Mouse (Mus musculus) bone marrow, adult 2 months (tissue): ENCODE measurements around the gene Mrps11. TPM values are rescaled to one million over a fixed set of nuclear protein-coding genes. Genes with fewer than 3 reads are reported as not detected.

Experiments
- H3K27ac ChIP-seq: fragments of 200-500 bp; 2 replicates; pipeline ENCODE4 v1.5.1; 2012; ENCODE audit warnings: low read depth, mild to moderate bottlenecking, control low read depth, inconsistent platforms, low read length; ENCODE audit not compliant: control insufficient read depth, poor library complexity, insufficient read depth
- H3K4me1 ChIP-seq: fragments of 200-500 bp; 2 replicates; pipeline ENCODE4 v1.6.1; 2011; ENCODE audit warnings: low read length; ENCODE audit not compliant: control insufficient read depth, insufficient read depth
- H3K4me3 ChIP-seq: fragments of 200-500 bp; replicated peaks from 2 replicates; pipeline ENCODE3; 2011; ENCODE audit warnings: mild to moderate bottlenecking, low read depth, low read length, control low read depth; ENCODE audit not compliant: control insufficient read depth
- CTCF ChIP-seq: fragments of 200-500 bp; IDR thresholded peaks from 2 replicates; pipeline ENCODE4 v1.5.1; 2011; ENCODE audit warnings: low read length, control low read depth; ENCODE audit not compliant: control insufficient read depth, insufficient read depth
- POLR2A ChIP-seq: fragments of 200-500 bp; IDR thresholded peaks from 2 replicates; pipeline ENCODE4 v1.6.1; 2011; ENCODE audit warnings: low read depth, mild to moderate bottlenecking, control low read depth, low read length, borderline replicate concordance; ENCODE audit not compliant: control insufficient read depth
- WGBS: fragments of 180-500 bp; shearing (Covaris S2); methylation state at CpG from one replicate; pipeline ENCODE4 v1.1.7; 2018; 5-methylcytosine and 5-hydroxymethylcytosine counted together
- polyA plus RNA-seq: library from polyadenylated mRNA; stranded (reverse); fragments of >200 nt; gene quantifications from 2 replicates; pipeline ENCODE4 v1.2.4, GENCODE M21; 2011; ENCODE audit warnings: low replicate concordance; ENCODE audit not compliant: missing spikeins, insufficient read depth, insufficient read length

Gene Mrps11
- polyA plus RNA-seq, 1 experiment: 24.7 TPM

GRCm38 (mm10) chr7:78787793-78788380, 5.0 kb downstream of the Mrps11 start:
- Histone ChIP-seq H3K4me1 (no peaks in the 10 kb centered on the region), H3K27ac (no peak overlapping the region), H3K4me3 (no peak overlapping the region)
- 88% methylated on average over 12 of the region's 12 CpGs for WGBS
- TF ChIP-seq POLR2A: no peak
- no peak for TF ChIP-seq CTCF

DNA sequence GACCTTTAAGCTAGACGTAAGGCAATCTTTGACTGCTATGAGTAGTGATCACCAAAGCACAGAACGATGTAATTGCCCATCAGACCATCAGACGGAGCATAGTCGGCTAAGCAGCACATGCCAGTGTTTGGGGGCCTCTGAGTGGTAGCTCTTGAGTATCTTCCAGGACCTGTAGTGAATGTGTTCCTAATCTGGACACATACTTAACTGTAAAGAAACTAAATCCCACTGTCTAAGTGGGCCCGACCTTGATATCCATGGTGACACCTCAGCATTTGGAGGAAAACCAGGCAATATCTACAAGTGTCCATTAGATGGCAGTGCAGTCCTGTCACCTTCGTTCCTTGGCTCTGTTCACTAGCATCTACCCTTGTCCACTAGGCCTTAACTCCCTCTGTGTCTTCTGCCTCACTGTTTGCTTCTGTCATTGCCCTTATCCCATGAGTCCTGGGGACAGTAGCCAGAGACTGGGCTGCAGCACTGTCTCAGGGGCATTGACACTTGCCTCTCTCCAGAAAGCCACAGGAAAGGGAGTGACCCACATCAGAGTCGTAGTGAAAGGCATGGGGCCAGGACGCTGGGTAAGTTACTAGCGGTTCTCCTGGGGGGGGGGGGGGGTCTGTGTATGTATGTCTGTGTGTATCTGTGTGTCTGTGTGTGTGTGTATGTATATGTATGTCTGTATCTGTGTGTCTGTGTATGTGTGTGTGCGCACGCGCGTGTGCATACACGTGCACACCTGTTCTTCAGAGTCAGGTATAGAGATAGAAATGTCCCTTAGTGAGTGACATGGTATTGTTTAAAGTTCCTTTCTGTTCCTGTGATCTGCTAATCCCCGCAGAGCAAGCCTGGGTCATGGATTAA, 8.7 kb downstream of the Mrps11 start:
- 80% methylated on average over 15 of the region's 15 CpGs for WGBS
- H3K4me3 ChIP-seq: no peak overlapping the region
- H3K4me1 ChIP-seq: peaks cover 3% of the 10 kb centered on the region; the same call in 1 of the 2 replicates
- no peak overlapping the region for H3K27ac ChIP-seq
- TF ChIP-seq CTCF (peak; percentile 79), POLR2A (no peak)

- TF ChIP-seq POLR2A (no peak), CTCF (no peak)
- Histone ChIP-seq H3K27ac (0 out of 2 replicates have a peak overlapping the region, but pooled peaks have one; percentile 26), H3K4me3 (no peak overlapping the region), H3K4me1 (peaks cover 6% of the 10 kb centered on the region; the same call in 1 of the 2 replicates)
- 18% methylated on average over 13 of the region's 13 CpGs for WGBS
Measured at GRCm38 (mm10) chr7:78793895-78794570, 11.1 kb downstream of the Mrps11 start.

DNA sequence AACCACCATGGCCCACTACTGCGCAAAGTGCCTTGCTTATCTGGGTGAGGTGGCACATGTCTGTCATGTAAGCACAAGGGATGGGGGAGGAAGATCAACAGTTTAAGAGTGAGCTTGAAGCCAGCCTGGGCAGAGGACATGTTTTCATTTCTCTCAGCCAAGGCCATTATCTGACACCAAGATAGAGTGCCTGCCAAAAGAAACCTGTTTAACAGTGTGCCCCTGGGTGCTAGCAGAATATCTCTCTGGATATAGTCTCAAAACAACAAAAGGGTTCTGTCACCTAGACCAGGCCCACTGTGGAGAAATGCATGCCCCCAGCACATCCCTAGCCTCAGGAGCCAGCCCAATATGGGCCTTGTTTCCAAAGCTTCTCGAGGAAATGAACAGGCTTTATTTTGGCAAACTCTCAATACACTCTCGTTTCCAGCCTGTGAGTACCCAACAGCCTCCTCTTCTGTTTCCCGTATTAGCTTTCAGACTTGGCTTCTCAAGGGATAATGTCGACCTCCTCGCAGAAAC, 11.7 kb downstream of the Mrps11 start:
- Histone ChIP-seq H3K4me3 (no peak overlapping the region), H3K4me1 (peaks cover 6% of the 10 kb centered on the region; the same call in 1 of the 2 replicates), H3K27ac (0 out of 2 replicates have a peak overlapping the region, but pooled peaks have one; percentile 26)
- no peak for TF ChIP-seq CTCF
- no peak for TF ChIP-seq POLR2A
- WGBS: 52% methylated on average over 6 of the region's 6 CpGs

DNA sequence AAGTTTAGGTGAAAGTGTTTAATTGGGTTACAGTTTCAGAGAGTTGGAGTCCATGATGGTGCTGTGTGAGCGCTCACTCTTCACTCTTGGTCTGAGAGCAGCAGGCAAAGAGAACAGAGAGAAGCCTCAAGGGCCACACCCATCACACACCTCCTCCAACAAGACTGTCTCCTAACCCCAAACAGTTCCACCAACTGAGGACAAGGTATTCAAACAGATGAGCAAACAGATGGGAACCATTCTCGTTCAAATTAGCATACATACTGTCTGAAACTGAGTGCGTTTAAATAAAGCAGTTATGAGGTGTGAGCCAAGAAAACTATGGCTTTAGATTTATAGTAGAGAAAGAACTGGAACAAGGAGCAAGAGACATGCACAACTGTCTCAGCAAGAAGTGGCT, 13.7 kb downstream of the Mrps11 start:
- H3K27ac ChIP-seq: no peak overlapping the region
- peaks cover 6% of the 10 kb centered on the region; the same call in 1 of the 2 replicates for H3K4me1 ChIP-seq
- WGBS: 84% methylated on average over 3 of the region's 3 CpGs
- no peak overlapping the region for H3K4me3 ChIP-seq
- TF ChIP-seq CTCF (no peak), POLR2A (no peak)

- 65% methylated on average over 9 of the region's 9 CpGs for whole genome bisulfite sequencing
- H3K4me3 ChIP-seq: no peak overlapping the region
- TF ChIP-seq CTCF (no peak), POLR2A (no peak)
- H3K4me1 ChIP-seq: peaks cover 6% of the 10 kb centered on the region; the same call in 1 of the 2 replicates
- H3K27ac ChIP-seq: no peak overlapping the region
Measured at GRCm38 (mm10) chr7:78797843-78798455, 15.0 kb downstream of the Mrps11 start.

GRCm38 (mm10) chr7:78799730-78800496, 17.0 kb downstream of the Mrps11 start:
- Histone ChIP-seq H3K27ac (peak overlapping the region; percentile 75), H3K4me1 (peaks cover 3% of the 10 kb centered on the region), H3K4me3 (peak overlapping the region; percentile 6)
- WGBS: 21% methylated on average over 9 of the region's 9 CpGs
- TF ChIP-seq CTCF (no peak), POLR2A (no peak)
